Mouse (Mus musculus) limb, embryonic 11.5 days (tissue): ENCODE results near the gene Ncoa7. TPM values are rescaled to one million over a fixed set of nuclear protein-coding genes. Genes with fewer than 3 reads are reported as not detected.

Experiments used
- ATAC-seq: fragments of 200-750 bp; cut with Nextera tagmentation; 2 replicates; pipeline ENCODE4 v1.8.0; 2017; ENCODE audit warnings: low read depth; ENCODE audit not compliant: insufficient number of reproducible peaks, low FRiP score, low TSS enrichment
- DNase-seq: peaks from one replicate; pipeline ENCODE4 v3.0.0-alpha.2; 2015; ENCODE audit warnings: low spot score
- H3K27ac ChIP-seq: fragments of 300-500 bp; sonication (generic); replicated peaks from 2 replicates; pipeline ENCODE4 v1.5.1; 2014; ENCODE audit warnings: low read depth, mild to moderate bottlenecking, low read length
- H3K27me3 ChIP-seq: fragments of 300-500 bp; sonication (generic); 2 replicates; pipeline ENCODE4 v1.6.1; 2014; ENCODE audit warnings: mild to moderate bottlenecking, low read length, mixed read lengths; ENCODE audit not compliant: control insufficient read depth, insufficient read depth
- H3K36me3 ChIP-seq: fragments of 300-500 bp; sonication (generic); 2 replicates; pipeline ENCODE4 v1.6.1; 2014; ENCODE audit warnings: mild to moderate bottlenecking, low read length, moderate library complexity, mixed read lengths; ENCODE audit not compliant: control insufficient read depth, insufficient read depth
- H3K4me1 ChIP-seq: fragments of 300-500 bp; sonication (generic); 2 replicates; pipeline ENCODE4 v1.6.1; 2014; ENCODE audit warnings: low read length, mixed read lengths; ENCODE audit not compliant: control insufficient read depth, insufficient read depth
- H3K4me2 ChIP-seq: fragments of 300-500 bp; sonication (generic); 2 replicates; pipeline ENCODE4 v1.6.1; 2014; ENCODE audit warnings: low read depth, mild to moderate bottlenecking, moderate library complexity; ENCODE audit not compliant: severe bottlenecking
- H3K4me3 ChIP-seq: fragments of 300-500 bp; sonication (generic); 2 replicates; pipeline ENCODE4 v1.5.1; 2014; ENCODE audit warnings: low read depth, low read length
- H3K9ac ChIP-seq: fragments of 300-500 bp; sonication (generic); 2 replicates; pipeline ENCODE4 v1.6.1; 2014; ENCODE audit warnings: mild to moderate bottlenecking, low read length
- H3K9me3 ChIP-seq: fragments of 300-500 bp; sonication (generic); 2 replicates; pipeline ENCODE4 v1.6.1; 2016; ENCODE audit warnings: low read length; ENCODE audit not compliant: control insufficient read depth
- WGBS: fragments of 180-500 bp; shearing (Covaris S2); extraction: QIAGEN DNeasy Blood & Tissue Kit; methylation state at CpG from one replicate; pipeline ENCODE4 v1.1.7; 2014; 5-methylcytosine and 5-hydroxymethylcytosine counted together
- polyA plus RNA-seq: library from polyadenylated mRNA; unstranded; fragments of >200 nt; fragmentation: Nextera tagmentation; extraction: Ambion mirVana; gene quantifications from 2 replicates; pipeline ENCODE4 v1.2.1, GENCODE M21; 2014

The Ncoa7 gene
- polyA plus RNA-seq, 1 experiment from 2014 or later: 9.4 TPM

GRCm38 (mm10) chr10:30622928-30623327 is 180.2 kb downstream of the Ncoa7 start:
- Histone ChIP-seq H3K27me3 (no peaks in the 10 kb centered on the region), H3K4me1 (no peaks in the 10 kb centered on the region), H3K9me3 (no peaks in the 10 kb centered on the region), H3K27ac (no peak overlapping the region), H3K4me3 (no peak overlapping the region), H3K36me3 (no peaks in the 10 kb centered on the region), H3K4me2 (no peak overlapping the region), H3K9ac (no peak overlapping the region)
- ATAC-seq: no peak
- no peak for DNase-seq

- Histone ChIP-seq H3K4me1 (no peaks in the 10 kb centered on the region), H3K4me2 (peak overlapping the region; percentile 51), H3K27me3 (no peaks in the 10 kb centered on the region), H3K27ac (no peak overlapping the region), H3K36me3 (no peaks in the 10 kb centered on the region), H3K9ac (no peak overlapping the region; the same call in 1 of the 2 replicates), H3K4me3 (peak overlapping the region; percentile 54), H3K9me3 (no peaks in the 10 kb centered on the region)
- DNase-seq (no peak), ATAC-seq (no peak)
- 34% methylated on average over 3 of the region's 3 CpGs for WGBS
Observed at GRCm38 (mm10) chr10:30618918-30619210, 184.3 kb downstream of the Ncoa7 start.

GRCm38 (mm10) chr10:30618091-30618917 is 184.8 kb downstream of the Ncoa7 start:
- H3K36me3 ChIP-seq: no peaks in the 10 kb centered on the region
- H3K4me1 ChIP-seq: no peaks in the 10 kb centered on the region
- H3K4me2 ChIP-seq: peak overlapping the region; percentile 51
- H3K4me3 ChIP-seq: peak overlapping the region; percentile 54
- peak overlapping the region; percentile 81 for H3K27ac ChIP-seq
- peak; percentile 97 for DNase-seq
- H3K9me3 ChIP-seq: no peaks in the 10 kb centered on the region
- no peaks in the 10 kb centered on the region for H3K27me3 ChIP-seq
- WGBS: 1% methylated on average over 49 of the region's 49 CpGs
- peak overlapping the region; percentile 53 for H3K9ac ChIP-seq
- peak; percentile 100 for ATAC-seq

- Histone ChIP-seq H3K4me1 (no peaks in the 10 kb centered on the region), H3K9me3 (no peaks in the 10 kb centered on the region), H3K9ac (no peak overlapping the region), H3K27ac (no peak overlapping the region), H3K4me3 (no peak overlapping the region), H3K36me3 (no peaks in the 10 kb centered on the region), H3K27me3 (no peaks in the 10 kb centered on the region), H3K4me2 (no peak overlapping the region)
- ATAC-seq (no peak), DNase-seq (no peak)
- 87% methylated on average over 4 of the region's 4 CpGs for WGBS
Observed at GRCm38 (mm10) chr10:30613039-30613438, 190.1 kb downstream of the Ncoa7 start.

DNA sequence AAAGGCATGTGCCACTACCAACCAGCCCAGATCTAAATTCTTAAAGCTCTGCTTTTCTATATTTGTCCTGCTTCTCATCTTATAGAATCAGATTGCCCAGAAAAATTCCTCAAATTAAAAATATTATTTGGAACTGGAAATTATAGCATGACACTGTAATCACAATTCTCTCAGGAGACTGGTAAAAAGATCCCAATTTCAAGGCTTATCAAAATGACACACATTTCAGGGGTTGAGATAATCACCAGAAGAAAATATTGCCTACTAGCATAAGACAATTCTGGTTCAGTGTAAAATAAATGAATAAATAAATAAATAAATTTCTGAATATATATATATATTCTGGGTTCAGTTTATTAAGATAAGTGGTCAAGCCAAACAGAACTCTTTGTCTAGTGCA is 193.5 kb downstream of the Ncoa7 start:
- DNase-seq (no peak), ATAC-seq (no peak)
- H3K9ac ChIP-seq: no peak overlapping the region
- no peak overlapping the region for H3K4me2 ChIP-seq
- H3K4me3 ChIP-seq: no peak overlapping the region
- H3K27me3 ChIP-seq: no peaks in the 10 kb centered on the region
- H3K4me1 ChIP-seq: no peaks in the 10 kb centered on the region
- no peaks in the 10 kb centered on the region for H3K9me3 ChIP-seq
- H3K36me3 ChIP-seq: no peaks in the 10 kb centered on the region
- no peak overlapping the region for H3K27ac ChIP-seq

DNA sequence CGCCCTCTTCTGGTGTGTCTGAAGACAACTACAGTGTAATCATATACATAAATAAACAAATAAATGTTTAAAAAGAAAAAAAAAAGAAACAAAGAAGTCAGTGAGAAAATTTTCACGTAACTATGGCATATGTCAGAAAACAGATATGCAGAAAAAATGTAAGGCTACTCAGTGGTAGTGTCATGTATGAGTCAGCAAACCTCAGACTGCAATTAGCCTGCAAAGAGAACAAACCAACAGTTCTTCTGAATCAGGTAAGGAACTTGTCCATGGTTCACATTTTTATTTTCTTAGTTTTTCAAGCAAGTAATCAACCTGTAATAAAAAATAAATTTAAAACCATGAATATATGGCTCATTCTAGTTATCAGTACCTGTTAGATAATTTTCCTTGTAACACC is 195.0 kb downstream of the Ncoa7 start:
- no peaks in the 10 kb centered on the region for H3K27me3 ChIP-seq
- H3K36me3 ChIP-seq: no peaks in the 10 kb centered on the region
- H3K9me3 ChIP-seq: no peaks in the 10 kb centered on the region
- 71% methylated on average over 2 of the region's 2 CpGs for WGBS
- no peak overlapping the region for H3K4me2 ChIP-seq
- no peak overlapping the region for H3K4me3 ChIP-seq
- no peak overlapping the region for H3K27ac ChIP-seq
- H3K9ac ChIP-seq: no peak overlapping the region
- ATAC-seq: no peak
- DNase-seq: no peak
- no peaks in the 10 kb centered on the region for H3K4me1 ChIP-seq

DNA sequence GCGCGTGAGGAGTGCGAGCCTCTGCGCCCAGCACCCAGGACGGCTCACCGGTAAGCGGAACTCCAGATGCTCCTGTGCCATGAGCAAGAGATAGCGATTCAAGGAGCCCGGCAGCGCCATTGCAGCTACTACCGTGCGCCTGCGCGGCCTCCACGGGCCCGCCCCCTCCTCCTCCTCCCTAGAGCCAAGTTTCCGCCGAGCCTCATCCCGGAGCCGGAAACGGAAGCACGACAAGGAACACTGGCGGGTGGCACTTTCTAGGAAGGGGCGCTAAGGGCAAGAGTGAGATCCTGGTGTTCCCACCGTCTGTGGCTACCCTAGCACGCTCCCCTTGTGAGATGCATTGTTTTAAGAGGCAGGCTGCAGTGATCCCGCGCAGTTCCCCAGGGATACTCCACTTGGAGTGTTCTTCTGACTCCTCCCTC is 202.6 kb downstream of the Ncoa7 start, which contains the start of gene Trmt11:
Trmt11 (minus strand) TSS at position 208 of the 425 bp plus-strand sequence.
- H3K27ac ChIP-seq: peak within 1 kb of the TSS; percentile 75
- H3K4me3 ChIP-seq: peak within 1 kb of the TSS; percentile 86
- peak; percentile 90 for DNase-seq
- H3K4me2 ChIP-seq: peak within 1 kb of the TSS; percentile 86
- no peaks in the 10 kb centered on the region for H3K27me3 ChIP-seq
- H3K4me1 ChIP-seq: no peaks in the 10 kb centered on the region
- no peaks in the 10 kb centered on the region for H3K9me3 ChIP-seq
- peak within 1 kb of the TSS; percentile 85 for H3K9ac ChIP-seq
- peak; percentile 88 for ATAC-seq
- H3K36me3 ChIP-seq: 0 out of 2 replicates have a peak, but pooled peaks cover 2% of the 10 kb centered on the region
- under 1% methylated on average over 24 of the region's 28 CpGs for WGBS

- Histone ChIP-seq H3K27ac (peak overlapping the region; percentile 75), H3K4me1 (no peaks in the 10 kb centered on the region), H3K4me2 (peak overlapping the region; percentile 86), H3K36me3 (0 out of 2 replicates have a peak, but pooled peaks cover 2% of the 10 kb centered on the region), H3K9me3 (no peaks in the 10 kb centered on the region), H3K27me3 (no peaks in the 10 kb centered on the region), H3K4me3 (peak overlapping the region; percentile 86), H3K9ac (peak overlapping the region; percentile 85)
- WGBS: under 1% methylated on average over 26 of the region's 27 CpGs
- no peak for DNase-seq
- ATAC-seq: peak; percentile 85
Observed at GRCm38 (mm10) chr10:30600094-30600534, 203.0 kb downstream of the Ncoa7 start.
